Mouse (Mus musculus) spleen, adult 2 months (tissue): ENCODE results near the gene Rps24. TPM values are rescaled to one million over a fixed set of nuclear protein-coding genes. Genes with fewer than 3 reads are reported as not detected.
"Not testable (repeated sequence)": the region's sequence is repeated elsewhere in the genome, so short reads cannot be mapped to it uniquely, and the experiment has no call there.

ENCODE experiments used
- DNase-seq, 2 experiments: peaks; one replicate each; pipeline versions ENCODE4 v3.0.0 to v3.0.0-alpha.2; 2012 to 2021; ENCODE audit warnings: low spot score in 2 of 2, low read depth in 1 of 2
- H3K27ac ChIP-seq: fragments of 200-500 bp; 2 replicates; pipeline ENCODE4 v1.5.1; 2012; ENCODE audit warnings: low read length, inconsistent platforms; ENCODE audit not compliant: insufficient read depth
- H3K27me3 ChIP-seq: fragments of 200-500 bp; 2 replicates; pipeline ENCODE4 v1.6.1; 2012; ENCODE audit warnings: mild to moderate bottlenecking, moderate library complexity, low read length, inconsistent platforms; ENCODE audit not compliant: control insufficient read depth, insufficient read depth
- H3K36me3 ChIP-seq: fragments of 200-500 bp; 2 replicates; pipeline ENCODE4 v1.6.1; 2012; ENCODE audit warnings: mild to moderate bottlenecking, low read length, inconsistent platforms; ENCODE audit not compliant: control insufficient read depth, insufficient read depth
- H3K4me1 ChIP-seq: fragments of 200-500 bp; 2 replicates; pipeline ENCODE4 v1.6.1; 2011; ENCODE audit warnings: inconsistent platforms; ENCODE audit not compliant: control insufficient read depth, insufficient read depth, insufficient read length
- H3K4me3 ChIP-seq: fragments of 200-500 bp; 2 replicates; pipeline ENCODE4 v1.5.1; 2011; ENCODE audit warnings: mild to moderate bottlenecking, inconsistent platforms; ENCODE audit not compliant: insufficient read depth, insufficient read length; ENCODE audit errors: extremely low read depth
- CTCF ChIP-seq: fragments of 200-500 bp; IDR thresholded peaks from 2 replicates; pipeline ENCODE4 v1.5.1; 2011; ENCODE audit warnings: mild to moderate bottlenecking, inconsistent platforms; ENCODE audit not compliant: insufficient read depth, insufficient read length, insufficient replicate concordance; ENCODE audit errors: extremely low read depth
- POLR2A ChIP-seq: fragments of 200-500 bp; IDR thresholded peaks from 2 replicates; pipeline ENCODE4 v1.6.1; 2011; ENCODE audit warnings: low read depth, low read length, inconsistent platforms
- WGBS: fragments of 180-500 bp; shearing (Covaris S2); methylation state at CpG from one replicate; pipeline ENCODE4 v1.1.7; 2018; 5-methylcytosine and 5-hydroxymethylcytosine counted together
- polyA plus RNA-seq: library from polyadenylated mRNA; depleted of rRNA; stranded (reverse); fragments of >200 nt; gene quantifications from 2 replicates; pipeline ENCODE4 v1.2.3, GENCODE M21; 2012; rRNA removed

The Rps24 gene
- polyA plus RNA-seq = 820 and 850 TPM in 2 replicates

GRCm38 (mm10) chr14:24486773-24487227 lies at the start of gene Rps24, which contains the start of gene Polr3a:
Gene Rps24 (plus strand): TSS chr14:24487125.
Gene Polr3a (minus strand): TSS chr14:24487058.
- no peaks in the 10 kb centered on the region for H3K27me3 ChIP-seq
- peak; percentile 83 to 86 for DNase-seq
- H3K4me3 ChIP-seq = peak within 1 kb of the TSS; percentile 73
- peaks cover 9% of the 10 kb centered on the region; the same call in 1 of the 2 replicates for H3K4me1 ChIP-seq
- peaks cover 9% of the 10 kb centered on the region for H3K36me3 ChIP-seq
- peak within 1 kb of the TSS; percentile 21; the same call in 1 of the 2 replicates for H3K27ac ChIP-seq
- TF ChIP-seq CTCF (peak; percentile 78; the same call in 1 of the 2 replicates), POLR2A (peak; percentile 17; the same call in 1 of the 2 replicates)
- under 1% methylated on average over 30 of the region's 30 CpGs for WGBS

- not testable (repeated sequence) for H3K36me3 ChIP-seq, H3K4me3 ChIP-seq, H3K27ac ChIP-seq, H3K4me1 ChIP-seq, H3K27me3 ChIP-seq, DNase-seq
- WGBS = 34% methylated on average over 4 of the region's 4 CpGs
These were observed 43.4 kb upstream of the Rps24 start for GRCm38 (mm10) chr14:24443529-24443928.

GRCm38 (mm10) chr14:24458191-24458590 lies 28.7 kb upstream of the Rps24 start:
- Histone ChIP-seq H3K4me3 (no peak overlapping the region), H3K4me1 (no peaks in the 10 kb centered on the region), H3K27me3 (no peaks in the 10 kb centered on the region), H3K27ac (no peak overlapping the region), H3K36me3 (peaks cover 52% of the 10 kb centered on the region)
- TF ChIP-seq POLR2A = no peak
- no peak for TF ChIP-seq CTCF
- no peak for DNase-seq
- WGBS = 90% methylated on average over 3 of the region's 3 CpGs

GRCm38 (mm10) chr14:24468806-24469205 lies 18.1 kb upstream of the Rps24 start:
- Histone ChIP-seq H3K36me3 (peaks cover 55% of the 10 kb centered on the region), H3K4me1 (no peaks in the 10 kb centered on the region), H3K27ac (no peak overlapping the region), H3K27me3 (no peaks in the 10 kb centered on the region), H3K4me3 (no peak overlapping the region)
- no peak for TF ChIP-seq CTCF
- no peak for TF ChIP-seq POLR2A
- WGBS = 87% methylated on average over 6 of the region's 6 CpGs
- DNase-seq = no peak

- Histone ChIP-seq H3K4me1 (peaks cover 7% of the 10 kb centered on the region; the same call in 1 of the 2 replicates), H3K27ac (no peak overlapping the region), H3K4me3 (peak overlapping the region; percentile 73), H3K36me3 (peaks cover 12% of the 10 kb centered on the region), H3K27me3 (no peaks in the 10 kb centered on the region)
- 5% methylated on average over 13 of the region's 13 CpGs for WGBS
- TF ChIP-seq CTCF (no peak), POLR2A (no peak)
- DNase-seq = no peak
These were observed 621 bp upstream of the Rps24 start for GRCm38 (mm10) chr14:24486241-24486767.

- not testable (repeated sequence) for H3K4me3 ChIP-seq, DNase-seq, H3K27ac ChIP-seq, H3K27me3 ChIP-seq, H3K4me1 ChIP-seq
- WGBS = 90% methylated on average over 7 of the region's 7 CpGs
- peaks cover 18% of the 10 kb centered on the region for H3K36me3 ChIP-seq
These were observed 2.8 kb downstream of the Rps24 start for GRCm38 (mm10) chr14:24489772-24490171.

- peak; percentile 87 to 89 for DNase-seq
- H3K27ac ChIP-seq = peak overlapping the region; percentile 48
- peaks cover 8% of the 10 kb centered on the region; the same call in 1 of the 2 replicates for H3K4me1 ChIP-seq
- H3K27me3 ChIP-seq = no peaks in the 10 kb centered on the region
- peak; percentile 92 for TF ChIP-seq POLR2A
- TF ChIP-seq CTCF = no peak
- under 1% methylated on average over 64 of the region's 64 CpGs for WGBS
- H3K36me3 ChIP-seq = peaks cover 23% of the 10 kb centered on the region
- H3K4me3 ChIP-seq = peak overlapping the region; percentile 77
These were observed 3.7 kb downstream of the Rps24 start for GRCm38 (mm10) chr14:24490468-24491265.
